Mouse (Mus musculus): Measurements from ENCODE around the gene Vamp5. TPM values are rescaled to one million over a fixed set of nuclear protein-coding genes. Genes with fewer than 3 reads are reported as not detected.

The Vamp5 gene
- total and polyA plus RNA-seq, 3 experiments, result 0.50 to 2.5 (median 0.90) TPM

DNA sequence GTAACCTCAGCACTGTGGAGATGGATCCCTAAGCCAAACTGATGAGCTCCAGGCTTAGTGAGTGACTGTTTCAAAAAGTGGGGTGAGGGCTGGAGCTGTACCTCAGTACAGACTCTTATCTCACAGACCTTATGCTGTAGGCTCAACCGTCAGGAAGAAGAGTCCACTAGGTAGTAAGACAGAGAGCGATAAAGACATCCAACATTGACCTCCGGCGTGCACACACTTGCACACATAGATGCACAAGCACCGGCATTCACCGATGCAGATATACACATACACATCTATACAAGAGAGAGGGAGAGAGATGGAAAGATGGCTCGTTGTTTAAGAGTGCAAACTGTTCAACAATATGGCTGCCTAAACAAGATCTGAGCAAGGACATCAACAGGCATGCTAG, 3.7 kb upstream of the Vamp5 start:
- no peaks in the 10 kb centered on the region for H3K9me3 ChIP-seq (replicated peaks; ENCODE audit: low read length)
- peaks cover 2 to 16% of the 10 kb centered on the region in 2 experiments for H3K4me1 ChIP-seq (ENCODE audit: control insufficient read depth in 1 of 2, insufficient read depth in 2 of 2)
- H3K27ac ChIP-seq (ENCODE audit: insufficient read depth, low read depth), result no peak overlapping the region
- no peaks in the 10 kb centered on the region for H3K79me2 ChIP-seq (replicated peaks; ENCODE audit: control insufficient read depth, extremely low read depth, insufficient read depth, poor library complexity, severe bottlenecking)
- dilution Hi-C loops (cut with MboI; ENCODE audit: extremely low pct_ligation_motif_present, extremely low pct_unique_long_range_greater_than_20kb, low sequenced_read_pairs), result no loop called here
- H3K36me3 ChIP-seq (replicated peaks in 1 of 2; ENCODE audit: control insufficient read depth in 1 of 2, insufficient read depth in 1 of 2, low read length in 1 of 2), result peaks cover 7 to 46% of the 10 kb centered on the region in 2 experiments
- no peak overlapping the region for H3K9ac ChIP-seq (ENCODE audit: insufficient read depth, low read depth)
- TF ChIP-seq EP300 (IDR thresholded peaks at IDR 0.05; ENCODE audit: low read length), result no peak
- no peak for TF ChIP-seq UBTF (IDR thresholded peaks at IDR 0.05; ENCODE audit: low read depth, low read length)
- in situ Hi-C loops (cut with MboI; ENCODE audit: low pct_ligation_motif_present, low pct_unique_long_range_greater_than_20kb, low sequenced_read_pairs), result no loop called here
- peaks cover 10% of the 10 kb centered on the region for H3K27me3 ChIP-seq (replicated peaks)
- no peak overlapping the region for H3K4me2 ChIP-seq (ENCODE audit: insufficient read depth, low read depth, poor library complexity, severe bottlenecking)
- DNase-seq (ENCODE audit: extremely low read depth), result no peak
- no peak overlapping the region for H3K4me3 ChIP-seq (replicated peaks in 1 of 3; ENCODE audit: low read depth in 2 of 3, low read length in 2 of 3, poor library complexity in 1 of 3)

DNA sequence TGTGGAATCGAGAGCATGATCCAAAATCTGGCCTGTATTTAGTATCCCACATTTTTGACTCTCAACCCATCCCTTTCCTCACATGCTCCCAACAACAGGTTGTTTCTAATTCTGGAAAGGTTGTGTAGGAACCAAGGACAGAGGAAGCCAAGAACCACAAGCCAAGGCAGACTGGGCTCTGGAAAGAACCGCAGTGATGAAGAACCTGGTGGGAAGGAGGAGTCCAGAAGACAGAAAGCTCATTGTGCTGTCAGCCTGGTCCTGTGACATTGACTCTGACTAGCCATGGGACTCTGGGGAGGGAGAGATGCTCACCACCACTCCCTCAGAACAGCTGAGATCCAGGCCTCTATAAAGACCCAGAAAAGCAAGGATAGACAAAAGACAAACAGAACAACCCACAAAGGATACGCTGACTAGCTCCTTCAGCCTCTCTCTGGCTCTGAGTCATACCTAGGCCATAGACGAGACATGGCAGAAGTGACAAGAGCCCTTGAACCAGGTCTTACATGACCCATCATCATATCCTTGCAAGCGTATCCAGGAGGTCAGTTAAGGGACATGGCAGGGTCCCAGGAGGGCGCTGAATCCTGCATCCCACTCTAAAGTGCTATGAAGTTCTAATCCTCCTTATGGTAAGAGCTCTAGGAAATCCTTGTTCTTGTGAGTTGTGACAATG, 3.0 kb upstream of the Vamp5 start:
- in situ Hi-C loops (cut with MboI; ENCODE audit: low pct_ligation_motif_present, low pct_unique_long_range_greater_than_20kb, low sequenced_read_pairs) (no loop called here), dilution Hi-C loops (cut with MboI; ENCODE audit: extremely low pct_ligation_motif_present, extremely low pct_unique_long_range_greater_than_20kb, low sequenced_read_pairs) (no loop called here)
- no peak for TF ChIP-seq JUN (IDR thresholded peaks at IDR 0.05; ENCODE audit: insufficient read depth, low read depth, low read length)
- TF ChIP-seq MAFK (IDR thresholded peaks at IDR 0.05; ENCODE audit: insufficient replicate concordance, low read length), result no peak
- TF ChIP-seq ZMIZ1 (IDR thresholded peaks at IDR 0.05; ENCODE audit: low read depth, low read length), result no peak
- TF ChIP-seq USF2 (conservative IDR thresholded peaks at IDR 0.05; ENCODE audit: low read depth, low read length), result no peak
- TF ChIP-seq USF1 (IDR thresholded peaks at IDR 0.05; ENCODE audit: low read depth, low read length), result no peak
- no peak for TF ChIP-seq POLR2AphosphoS2 (IDR thresholded peaks at IDR 0.05; ENCODE audit: low read depth, low read length)
- TF ChIP-seq TBP (conservative IDR thresholded peaks at IDR 0.05; ENCODE audit: low read depth, low read length), result no peak
- TF ChIP-seq HCFC1 (IDR thresholded peaks at IDR 0.05; ENCODE audit: low read depth, low read length), result no peak
- no peak for TF ChIP-seq CTCF (conservative IDR thresholded peaks at IDR 0.05 in 1 of 2, IDR thresholded peaks at IDR 0.05 in 1 of 2; ENCODE audit: low read depth in 2 of 2, low read length in 2 of 2)
- TF ChIP-seq MYC (IDR thresholded peaks at IDR 0.05; ENCODE audit: low read depth, low read length), result no peak
- TF ChIP-seq UBTF (IDR thresholded peaks at IDR 0.05; ENCODE audit: low read depth, low read length), result no peak
- TF ChIP-seq PAX5 (IDR thresholded peaks at IDR 0.05; ENCODE audit: low read length), result no peak
- no peak for TF ChIP-seq BHLHE40 (IDR thresholded peaks at IDR 0.05; ENCODE audit: low read depth, low read length)
- no peak for TF ChIP-seq ETS1 (conservative IDR thresholded peaks at IDR 0.05; ENCODE audit: low read depth, low read length)
- TF ChIP-seq CHD1 (IDR thresholded peaks at IDR 0.05; ENCODE audit: low read depth, low read length), result no peak
- TF ChIP-seq NRF1 (IDR thresholded peaks at IDR 0.05; ENCODE audit: low read depth, low read length), result no peak
- Histone ChIP-seq H3K27me3 (replicated peaks) (peaks cover 10% of the 10 kb centered on the region), H3K79me2 (replicated peaks; ENCODE audit: control insufficient read depth, extremely low read depth, insufficient read depth, poor library complexity, severe bottlenecking) (no peaks in the 10 kb centered on the region), H3K36me3 (replicated peaks in 1 of 2; ENCODE audit: control insufficient read depth in 1 of 2, insufficient read depth in 1 of 2, low read length in 1 of 2) (peaks cover 7 to 40% of the 10 kb centered on the region in 2 experiments), H3K9me3 (replicated peaks; ENCODE audit: low read length) (no peaks in the 10 kb centered on the region), H3K4me3 (replicated peaks in 1 of 3; ENCODE audit: low read depth in 2 of 3, low read length in 2 of 3, poor library complexity in 1 of 3) (no peak overlapping the region), H3K4me1 (ENCODE audit: control insufficient read depth in 1 of 2, insufficient read depth in 2 of 2) (peaks cover 0 to 9% of the 10 kb centered on the region in 2 experiments; a peak in 2 of 4 replicates), H3K27ac (ENCODE audit: insufficient read depth, low read depth) (no peak overlapping the region), H3K9ac (ENCODE audit: insufficient read depth, low read depth) (no peak overlapping the region), H3K4me2 (ENCODE audit: insufficient read depth, low read depth, poor library complexity, severe bottlenecking) (no peak overlapping the region)
- DNase-seq (ENCODE audit: extremely low read depth), result no peak
